Mouse (Mus musculus): Measurements from ENCODE around the gene Slc22a18. TPM values are rescaled to one million over a fixed set of nuclear protein-coding genes. Genes with fewer than 3 reads are reported as not detected.
A peak's percentile ranks its signal among the peaks of the same experiment; 100 is the strongest.

Gene Slc22a18
- polyA plus RNA-seq, 1 experiment from 2014 or later: 11.4 TPM

DNA sequence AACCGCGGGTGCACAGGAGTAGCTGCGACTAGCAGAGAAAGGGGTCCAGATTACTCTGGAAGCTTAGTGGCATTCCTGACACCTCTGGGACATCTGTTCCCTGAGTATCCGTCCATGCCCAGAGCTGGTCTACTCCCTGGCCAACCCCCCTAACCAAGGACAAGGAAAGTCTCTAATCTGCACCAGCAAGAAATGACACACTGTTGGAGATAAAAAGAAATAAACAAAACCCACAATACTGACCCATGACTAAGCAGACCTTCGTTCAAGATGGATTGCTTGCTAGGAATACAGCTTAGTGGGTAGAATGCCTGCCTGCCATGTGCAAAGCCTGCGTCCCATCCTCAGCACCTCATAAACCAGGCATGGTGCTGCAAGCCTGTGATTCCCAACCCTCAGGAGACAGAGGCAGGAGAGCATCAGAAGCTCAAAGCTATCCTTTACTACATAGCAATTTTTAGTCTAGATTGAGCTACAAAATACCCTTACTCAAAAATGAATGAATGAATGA lies 20.1 kb downstream of the Slc22a18 start:
- Histone ChIP-seq H3K4me3 (replicated peaks) (no peak overlapping the region), H3K36me3 (no peaks in the 10 kb centered on the region), H3K27ac (no peak overlapping the region), H3K4me2 (replicated peaks) (no peak overlapping the region), H3K27me3 (replicated peaks) (no peaks in the 10 kb centered on the region; the same call in 1 of the 2 replicates), H3K4me1 (replicated peaks) (no peaks in the 10 kb centered on the region), H3K9ac (no peak overlapping the region), H3K9me3 (no peaks in the 10 kb centered on the region)
- ATAC-seq: no peak
- WGBS: 75% methylated on average over 6 of the region's 6 CpGs

DNA sequence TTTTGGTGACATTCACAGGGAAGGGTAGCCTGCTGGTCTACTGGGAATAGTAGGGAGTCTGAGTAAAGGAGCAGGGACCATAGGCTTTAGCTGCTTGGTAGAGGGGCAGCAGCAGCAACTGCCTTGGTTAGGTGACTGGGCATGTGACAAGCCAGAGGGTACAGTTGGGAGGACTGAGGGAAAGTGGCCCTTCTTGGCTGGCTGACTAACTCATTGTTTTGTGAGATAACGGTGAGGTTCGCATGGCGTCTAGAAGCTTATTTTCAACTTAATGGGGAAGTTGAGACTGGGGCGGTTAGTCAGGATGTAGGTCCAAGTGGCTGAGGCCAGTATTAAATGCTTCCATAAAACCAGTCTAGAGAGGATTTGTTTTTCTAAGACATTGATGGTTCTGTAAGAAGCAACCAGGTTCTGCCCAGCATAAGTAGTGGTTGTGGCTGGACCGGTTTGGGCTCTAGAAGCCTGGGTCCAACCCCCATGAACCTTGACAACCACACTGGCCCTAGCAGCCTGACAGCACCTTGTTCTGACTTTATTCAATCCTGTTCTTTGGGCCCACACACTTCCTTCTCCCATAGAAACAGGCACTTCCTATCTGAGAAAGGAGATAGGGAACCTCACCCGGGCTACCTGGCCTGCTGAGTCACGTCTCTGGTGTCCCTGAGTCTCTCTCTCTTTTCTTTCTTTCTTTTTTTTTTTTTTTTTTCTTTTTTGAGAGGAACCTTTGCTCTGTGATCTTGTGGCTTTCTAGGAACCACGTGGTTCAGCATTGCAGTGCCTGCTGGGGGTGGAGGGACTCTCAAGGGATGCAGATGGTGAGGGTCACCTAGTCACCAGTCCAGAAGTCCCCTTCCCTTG lies 21.8 kb downstream of the Slc22a18 start:
- ATAC-seq: 0 out of 2 replicates have a peak, but pooled peaks have one; percentile 26
- H3K27ac ChIP-seq: no peak overlapping the region
- H3K9me3 ChIP-seq: no peaks in the 10 kb centered on the region
- 69% methylated on average over 8 of the region's 8 CpGs for WGBS
- no peak overlapping the region for H3K9ac ChIP-seq
- no peaks in the 10 kb centered on the region for H3K4me1 ChIP-seq (replicated peaks)
- no peak overlapping the region for H3K4me2 ChIP-seq (replicated peaks)
- peaks cover under 1% of the 10 kb centered on the region; the same call in 1 of the 2 replicates for H3K27me3 ChIP-seq (replicated peaks)
- no peaks in the 10 kb centered on the region for H3K36me3 ChIP-seq
- H3K4me3 ChIP-seq (replicated peaks): no peak overlapping the region

DNA sequence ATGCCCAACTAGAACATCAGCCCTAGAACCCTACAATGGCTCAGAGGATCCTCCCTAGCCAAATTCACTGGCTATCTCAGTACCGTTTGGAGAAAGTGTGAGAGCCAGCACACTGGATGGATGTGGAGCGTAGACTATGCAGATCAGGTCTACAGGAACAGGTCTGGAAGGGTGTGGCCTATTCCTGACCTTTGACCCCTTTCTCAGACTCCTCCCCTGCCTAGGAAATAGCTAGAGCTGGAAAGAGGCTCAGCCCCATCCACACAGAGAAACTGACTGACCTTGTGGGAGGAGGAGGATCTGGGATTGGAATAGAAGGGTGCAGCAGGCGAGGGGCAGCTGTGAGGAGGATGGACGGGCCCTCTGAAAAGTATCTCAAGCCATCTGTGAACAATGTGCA lies 25.0 kb downstream of the Slc22a18 start:
- H3K4me3 ChIP-seq (replicated peaks): no peak overlapping the region
- no peak overlapping the region for H3K9ac ChIP-seq
- WGBS: 84% methylated on average over 4 of the region's 4 CpGs
- H3K27ac ChIP-seq: no peak overlapping the region
- no peak overlapping the region for H3K4me2 ChIP-seq (replicated peaks)
- peaks cover 15% of the 10 kb centered on the region for H3K4me1 ChIP-seq (replicated peaks)
- ATAC-seq: peak; percentile 44; the same call in 1 of the 2 replicates
- no peaks in the 10 kb centered on the region for H3K36me3 ChIP-seq
- H3K27me3 ChIP-seq (replicated peaks): peaks cover 28% of the 10 kb centered on the region
- no peaks in the 10 kb centered on the region for H3K9me3 ChIP-seq

DNA sequence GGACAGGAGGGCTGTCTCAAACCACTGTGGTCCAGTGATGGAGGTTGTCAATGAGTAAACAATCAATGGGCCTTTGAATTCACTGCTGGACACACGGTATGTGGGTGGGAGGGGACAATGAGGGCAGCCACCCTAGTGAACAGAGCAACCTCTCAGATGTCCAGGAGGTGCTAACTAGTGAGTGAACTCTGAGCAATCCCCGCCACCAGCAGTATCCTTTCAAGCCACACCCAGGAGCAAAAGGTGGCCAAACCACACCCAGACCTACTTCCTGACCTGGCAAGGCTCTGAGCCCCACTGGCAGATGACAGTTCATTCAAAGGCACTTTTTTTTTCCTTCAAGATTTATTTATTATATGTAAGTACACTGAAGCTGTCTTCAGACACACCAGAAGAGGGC lies 27.4 kb downstream of the Slc22a18 start:
- Histone ChIP-seq H3K4me3 (replicated peaks) (no peak overlapping the region), H3K9ac (no peak overlapping the region), H3K27ac (no peak overlapping the region), H3K36me3 (no peaks in the 10 kb centered on the region), H3K27me3 (replicated peaks) (peaks cover 28% of the 10 kb centered on the region), H3K9me3 (no peaks in the 10 kb centered on the region), H3K4me2 (replicated peaks) (peak overlapping the region; percentile 84; the same call in 1 of the 2 replicates), H3K4me1 (replicated peaks) (peaks cover 15% of the 10 kb centered on the region)
- no peak for ATAC-seq
- WGBS: 45% methylated on average over 2 of the region's 2 CpGs

DNA sequence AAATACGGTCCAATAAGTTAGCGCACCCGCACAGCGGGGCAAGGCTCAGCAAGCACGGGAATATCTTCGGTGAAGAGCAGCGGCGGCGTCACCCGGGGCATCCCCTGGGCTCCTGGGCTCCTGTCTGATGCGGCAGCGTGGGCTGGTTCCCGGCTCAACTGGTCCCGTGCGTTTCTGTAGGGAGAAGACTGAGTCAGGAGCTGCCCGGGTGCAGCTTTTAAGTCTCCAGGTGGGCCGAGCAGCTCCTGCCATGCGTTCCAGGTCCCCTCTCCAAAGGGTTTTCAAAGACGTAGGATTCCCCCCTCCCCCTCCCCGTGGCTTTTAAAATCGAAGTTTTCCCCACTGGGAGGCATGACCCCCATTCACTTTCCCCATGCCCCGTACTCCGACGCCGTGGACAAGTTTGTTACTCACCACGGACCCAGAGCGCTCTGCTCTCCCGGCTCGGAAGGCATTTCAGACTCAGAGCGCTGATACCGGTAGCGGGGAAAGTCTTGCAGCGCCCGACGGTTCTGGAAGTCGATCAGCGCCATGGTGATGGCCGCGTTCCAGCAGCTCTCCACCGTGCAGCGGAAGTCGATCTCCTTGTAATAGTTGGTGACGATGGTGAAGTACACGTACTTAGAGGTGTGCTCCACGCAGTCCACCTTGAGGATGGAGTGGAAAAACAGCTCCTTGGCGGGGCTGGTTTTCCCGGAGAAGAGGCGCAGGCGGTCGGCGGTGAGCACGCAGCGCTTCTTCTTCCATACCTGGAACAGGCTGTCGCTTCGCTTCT lies 28.3 kb downstream of the Slc22a18 start:
- Histone ChIP-seq H3K9ac (peak overlapping the region; percentile 36), H3K4me2 (replicated peaks) (peak overlapping the region; percentile 84), H3K36me3 (no peaks in the 10 kb centered on the region), H3K27me3 (replicated peaks) (peaks cover 28% of the 10 kb centered on the region), H3K4me3 (replicated peaks) (peak overlapping the region; percentile 40), H3K9me3 (no peaks in the 10 kb centered on the region), H3K27ac (no peak overlapping the region), H3K4me1 (replicated peaks) (peaks cover 15% of the 10 kb centered on the region)
- 3% methylated on average over 55 of the region's 55 CpGs for WGBS
- ATAC-seq: 0 out of 2 replicates have a peak, but pooled peaks have one; percentile 14

DNA sequence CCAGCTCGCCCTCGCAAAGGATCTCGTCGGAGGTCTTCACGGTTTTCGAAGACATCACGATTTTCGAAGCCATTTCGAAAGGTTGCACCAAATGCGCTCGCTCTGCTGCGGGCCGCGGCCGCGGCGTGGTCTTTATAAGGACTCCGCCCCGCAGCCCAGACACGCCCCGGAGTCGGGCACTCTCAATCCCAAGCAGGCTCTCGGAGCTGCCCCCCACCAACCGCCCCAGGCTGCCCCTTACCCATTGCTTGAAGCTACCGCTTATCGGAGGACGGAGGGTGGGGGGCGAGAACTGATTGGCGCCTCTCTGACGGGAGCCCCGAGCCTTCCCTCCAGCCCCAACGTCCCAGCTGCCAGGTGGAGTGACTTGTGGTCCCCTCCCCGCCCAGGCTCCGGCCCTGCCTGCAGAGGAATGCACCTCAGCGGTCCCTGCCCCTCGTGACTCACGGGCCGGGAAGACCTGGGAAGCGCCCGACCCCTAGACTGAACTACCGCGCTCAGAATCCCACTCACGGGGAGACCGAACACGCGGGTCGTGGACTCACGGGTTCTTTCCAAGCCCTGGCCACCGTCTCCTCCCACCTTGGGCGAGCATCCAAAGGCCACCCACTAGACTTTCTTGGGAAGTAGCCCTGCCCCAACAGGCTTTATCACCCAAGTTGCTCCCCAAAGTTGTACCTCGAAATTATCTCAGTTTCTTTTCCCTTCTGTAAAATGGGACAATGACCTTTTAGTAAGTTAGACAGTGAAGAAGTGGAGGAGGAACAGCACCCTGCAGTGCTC lies 29.1 kb downstream of the Slc22a18 start, which contains the start of gene Phlda2:
TSS of gene Phlda2 (minus strand) at position 733 of the 783 bp plus-strand sequence.
- Histone ChIP-seq H3K36me3 (no peaks in the 10 kb centered on the region), H3K4me3 (replicated peaks) (peak within 1 kb of the TSS; percentile 40), H3K9me3 (no peaks in the 10 kb centered on the region), H3K27me3 (replicated peaks) (peaks cover 28% of the 10 kb centered on the region), H3K9ac (peak within 1 kb of the TSS; percentile 36), H3K27ac (no peak within 1 kb of the TSS), H3K4me1 (replicated peaks) (peaks cover 15% of the 10 kb centered on the region), H3K4me2 (replicated peaks) (peak within 1 kb of the TSS; percentile 84)
- ATAC-seq: peak; percentile 55
- WGBS: 3% methylated on average over 51 of the region's 51 CpGs

DNA sequence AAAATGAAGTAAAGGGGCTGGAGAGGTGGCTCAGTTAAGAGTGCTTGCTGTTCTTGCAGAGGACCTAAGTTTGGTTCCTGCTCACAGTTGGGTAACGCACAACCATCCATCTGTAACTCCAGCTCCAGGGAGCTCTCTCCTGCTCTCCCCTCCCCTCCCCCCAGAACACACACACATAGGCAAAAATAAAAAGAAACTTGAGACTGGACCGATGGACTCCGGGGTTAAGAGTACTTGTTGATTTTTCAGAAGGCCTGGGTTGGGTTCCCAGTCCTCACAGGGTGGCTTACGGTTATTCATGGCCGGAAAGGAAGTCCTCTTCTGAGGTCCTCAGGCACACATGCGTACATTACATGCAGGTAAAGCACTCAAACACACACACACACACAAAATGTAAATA lies 30.4 kb downstream of the Slc22a18 start:
- peaks cover 15% of the 10 kb centered on the region for H3K4me1 ChIP-seq (replicated peaks)
- H3K4me3 ChIP-seq (replicated peaks): no peak overlapping the region
- peaks cover 28% of the 10 kb centered on the region for H3K27me3 ChIP-seq (replicated peaks)
- 82% methylated on average over 6 of the region's 6 CpGs for WGBS
- no peaks in the 10 kb centered on the region for H3K36me3 ChIP-seq
- ATAC-seq: no peak
- H3K27ac ChIP-seq: no peak overlapping the region
- no peak overlapping the region for H3K9ac ChIP-seq
- no peak overlapping the region for H3K4me2 ChIP-seq (replicated peaks)
- no peaks in the 10 kb centered on the region for H3K9me3 ChIP-seq

DNA sequence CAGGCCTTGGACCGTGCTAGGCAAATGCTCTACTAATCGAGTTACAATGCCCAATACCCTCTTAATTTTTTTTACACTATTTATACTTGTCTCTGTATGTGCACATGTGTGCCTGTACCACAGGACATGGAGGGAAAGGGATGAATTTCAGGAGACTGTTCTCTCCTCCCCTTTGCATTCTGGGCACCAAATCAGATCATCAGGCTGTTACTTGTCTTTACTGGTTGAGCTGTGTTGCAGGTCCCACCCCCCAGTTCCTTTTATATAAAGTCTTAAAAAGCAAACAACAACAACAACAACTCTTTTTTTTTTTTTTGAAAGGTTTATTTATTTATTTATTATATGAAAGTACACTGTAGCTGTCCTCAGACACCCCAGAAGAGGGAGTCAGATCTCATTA lies 31.9 kb downstream of the Slc22a18 start:
- Histone ChIP-seq H3K9me3 (no peaks in the 10 kb centered on the region), H3K27me3 (replicated peaks) (peaks cover 26% of the 10 kb centered on the region), H3K4me3 (replicated peaks) (no peak overlapping the region), H3K27ac (no peak overlapping the region), H3K4me1 (replicated peaks) (peaks cover 15% of the 10 kb centered on the region), H3K9ac (no peak overlapping the region), H3K36me3 (no peaks in the 10 kb centered on the region), H3K4me2 (replicated peaks) (no peak overlapping the region)
- no peak for ATAC-seq
- 93% methylated on average over 2 of the region's 2 CpGs for WGBS

DNA sequence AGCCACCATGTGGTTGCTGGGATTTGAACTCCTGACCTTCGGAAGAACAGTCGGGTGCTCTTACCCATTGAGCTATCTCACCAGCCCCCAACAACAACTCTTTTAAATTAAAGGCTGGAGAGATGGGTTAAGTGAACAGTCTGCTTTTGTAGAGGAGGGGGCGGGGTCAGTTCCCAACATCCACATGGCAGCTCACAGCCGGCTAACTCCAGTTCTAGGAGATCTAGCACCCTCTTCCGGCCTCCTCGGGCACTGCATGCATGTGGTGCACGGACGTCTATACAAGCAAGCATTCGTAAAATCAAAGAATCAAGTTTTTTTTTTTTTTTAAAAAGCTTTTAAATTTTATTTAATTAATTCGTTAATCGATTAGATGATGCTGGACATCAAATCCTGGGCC lies 32.3 kb downstream of the Slc22a18 start:
- no peak for ATAC-seq
- no peaks in the 10 kb centered on the region for H3K9me3 ChIP-seq
- WGBS: 33% methylated on average over 11 of the region's 11 CpGs

DNA sequence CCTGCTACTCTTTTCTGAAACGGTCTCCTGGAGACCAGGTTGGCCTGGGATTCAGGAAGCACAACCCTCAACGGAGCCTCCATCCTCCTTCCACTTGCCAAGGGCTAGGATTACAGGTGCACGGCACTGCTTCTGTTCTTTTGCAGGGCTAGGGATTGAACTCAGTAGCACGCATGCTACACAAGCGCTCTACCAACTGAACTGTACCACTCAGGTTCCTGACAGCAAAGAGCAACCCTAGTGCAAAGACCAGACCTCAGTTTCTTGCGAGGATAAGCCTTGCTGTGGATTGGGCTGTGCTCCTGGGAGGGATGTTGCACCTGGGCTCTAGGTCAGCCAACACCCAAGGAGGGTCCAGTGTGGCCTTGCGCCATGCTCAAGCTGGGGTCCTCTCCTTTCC lies 32.7 kb downstream of the Slc22a18 start:
- H3K4me3 ChIP-seq (replicated peaks): no peak overlapping the region
- H3K27me3 ChIP-seq (replicated peaks): peaks cover 18% of the 10 kb centered on the region
- no peak overlapping the region for H3K27ac ChIP-seq
- 74% methylated on average over 7 of the region's 7 CpGs for WGBS
- H3K4me2 ChIP-seq (replicated peaks): no peak overlapping the region
- H3K36me3 ChIP-seq: no peaks in the 10 kb centered on the region
- no peaks in the 10 kb centered on the region for H3K9me3 ChIP-seq
- no peak for ATAC-seq
- peaks cover 14% of the 10 kb centered on the region for H3K4me1 ChIP-seq (replicated peaks)
- no peak overlapping the region for H3K9ac ChIP-seq

More for the DNA sequence above, 32.3 kb downstream of the Slc22a18 start:
- Histone ChIP-seq H3K27ac (no peak overlapping the region), H3K4me1 (replicated peaks) (peaks cover 15% of the 10 kb centered on the region), H3K9ac (no peak overlapping the region), H3K27me3 (replicated peaks) (peaks cover 22% of the 10 kb centered on the region), H3K36me3 (no peaks in the 10 kb centered on the region), H3K4me2 (replicated peaks) (no peak overlapping the region), H3K4me3 (replicated peaks) (no peak overlapping the region)

DNA sequence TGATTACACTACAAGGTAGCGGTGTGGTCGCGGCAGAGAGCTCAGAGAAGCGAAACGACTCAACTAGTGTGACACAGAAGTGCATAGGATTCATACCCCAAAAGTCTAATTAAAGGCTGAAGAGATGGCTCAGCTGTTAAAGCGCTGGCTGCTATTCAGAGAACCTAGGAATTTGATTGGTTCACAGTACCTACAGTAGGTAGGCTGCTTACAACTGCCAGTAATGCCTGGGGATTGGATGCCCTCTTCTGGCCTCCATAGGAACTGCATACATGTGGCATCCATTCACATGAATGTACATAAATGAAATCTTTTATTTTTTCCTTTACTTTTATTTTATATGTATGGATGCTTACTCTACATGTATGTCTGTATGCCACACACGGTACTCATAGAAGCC lies 33.1 kb downstream of the Slc22a18 start:
- no peak overlapping the region for H3K4me3 ChIP-seq (replicated peaks)
- H3K27me3 ChIP-seq (replicated peaks): peaks cover 14% of the 10 kb centered on the region
- WGBS: 33% methylated on average over 7 of the region's 7 CpGs
- no peaks in the 10 kb centered on the region for H3K9me3 ChIP-seq
- no peak overlapping the region for H3K9ac ChIP-seq
- no peak for ATAC-seq
- peaks cover 10% of the 10 kb centered on the region for H3K4me1 ChIP-seq (replicated peaks)
- no peak overlapping the region for H3K4me2 ChIP-seq (replicated peaks)
- no peak overlapping the region for H3K27ac ChIP-seq
- H3K36me3 ChIP-seq: no peaks in the 10 kb centered on the region

Measured in intestine, embryonic 15.5 days (tissue).